Mouse (Mus musculus) megakaryocyte-erythroid progenitor cell, adult 5-6 weeks (primary cell): ENCODE measurements at regions not wholly inside any gene's neighbourhood (a gene's known extent, or its start where the extent isn't known, plus 50 kb on each side); places are given as distances from the start of the nearest gene placed in this dataset.

Experiments used
- ATAC-seq: replicated peaks from 2 replicates; pipeline ENCODE4 v1.8.0; 2016; ENCODE audit warnings: mild to moderate bottlenecking, inconsistent platforms; ENCODE audit not compliant: severe bottlenecking, poor library complexity, low FRiP score, low TSS enrichment

GRCm38 (mm10) chr4:131511586-131511985, 326.5 kb downstream of the Ptpru start:
- no peak for ATAC-seq

- no peak for ATAC-seq
These were observed 325.3 kb downstream of the Ptpru start for GRCm38 (mm10) chr4:131512768-131513167.

GRCm38 (mm10) chr4:131520636-131521306, 317.3 kb downstream of the Ptpru start:
- no peak for ATAC-seq

DNA sequence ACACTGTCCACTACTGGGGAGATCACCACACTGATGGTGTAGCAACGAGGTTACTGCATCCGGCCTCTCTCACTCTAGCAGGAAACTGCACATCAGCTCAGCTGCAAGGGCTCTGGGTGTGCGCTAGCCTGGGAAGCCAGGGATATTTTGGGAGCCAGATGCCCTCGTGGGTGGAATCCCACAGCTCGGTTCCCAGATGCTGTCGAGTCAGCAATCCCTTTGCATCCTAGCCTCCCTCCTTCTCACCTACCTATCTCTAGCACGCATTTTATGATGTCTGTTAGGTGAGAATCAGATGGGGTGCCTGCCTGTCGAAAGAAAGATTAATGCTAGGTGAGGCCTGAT, 316.8 kb downstream of the Ptpru start:
- ATAC-seq = no peak

DNA sequence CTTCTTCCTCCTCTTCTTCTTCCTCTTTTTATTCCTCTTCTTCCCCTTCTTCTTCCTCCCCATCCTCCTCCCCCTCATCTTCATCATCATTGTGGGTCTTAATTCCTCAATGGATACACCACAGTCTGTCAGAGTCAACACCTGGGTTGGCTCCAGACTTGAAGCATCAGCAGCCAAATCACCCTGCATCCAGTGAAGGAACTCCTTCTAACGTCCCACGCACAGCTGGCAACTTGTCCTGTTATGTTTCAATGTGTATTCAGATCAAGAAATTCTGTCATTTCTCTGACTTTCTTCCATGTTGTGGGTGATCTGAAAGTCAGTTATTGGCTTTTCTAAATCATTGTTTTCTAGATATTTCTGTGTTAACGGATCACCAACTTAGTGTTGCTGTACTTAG, 312.9 kb downstream of the Ptpru start:
- ATAC-seq = no peak

DNA sequence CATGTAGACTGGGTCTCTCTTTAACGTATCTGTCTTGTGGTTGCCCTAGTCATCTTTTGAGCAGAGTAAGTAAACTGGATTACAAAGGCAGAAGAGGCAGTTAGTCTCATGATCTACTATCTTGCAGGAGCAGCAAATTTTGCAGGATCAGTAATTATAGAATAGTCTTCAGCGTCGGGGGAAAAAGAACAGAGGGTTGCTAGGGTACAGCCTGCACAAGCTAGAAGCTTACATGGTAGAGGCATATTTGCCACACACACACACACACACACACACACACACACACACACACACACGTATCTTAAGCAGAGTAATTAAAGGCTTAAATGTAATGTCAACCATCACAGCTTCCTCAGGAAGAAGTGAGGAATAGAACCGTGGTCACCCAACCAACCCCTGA, 307.6 kb downstream of the Ptpru start:
- no peak for ATAC-seq

DNA sequence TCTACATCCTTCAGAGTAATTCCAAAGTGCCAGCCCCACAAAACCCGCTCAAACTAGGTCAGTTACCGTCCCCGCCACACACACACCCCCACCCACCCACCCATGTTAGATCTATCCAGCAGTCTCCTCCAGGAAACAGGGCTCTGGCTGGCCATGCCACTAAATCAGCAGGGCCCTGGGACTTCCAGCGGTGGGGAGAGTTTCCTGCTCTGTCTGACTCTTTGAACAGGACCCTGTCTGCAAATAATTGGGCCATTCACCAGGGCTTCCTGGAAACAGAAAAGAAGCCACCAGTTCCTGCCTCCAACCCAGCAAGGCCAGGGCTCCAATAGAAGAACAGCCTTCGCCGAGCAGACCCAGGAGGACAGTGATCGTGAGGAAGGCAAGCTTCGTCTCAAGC, 307.1 kb downstream of the Ptpru start:
- ATAC-seq = no peak

- no peak for ATAC-seq
These were observed 303.3 kb downstream of the Ptpru start for GRCm38 (mm10) chr4:131534831-131535230.

DNA sequence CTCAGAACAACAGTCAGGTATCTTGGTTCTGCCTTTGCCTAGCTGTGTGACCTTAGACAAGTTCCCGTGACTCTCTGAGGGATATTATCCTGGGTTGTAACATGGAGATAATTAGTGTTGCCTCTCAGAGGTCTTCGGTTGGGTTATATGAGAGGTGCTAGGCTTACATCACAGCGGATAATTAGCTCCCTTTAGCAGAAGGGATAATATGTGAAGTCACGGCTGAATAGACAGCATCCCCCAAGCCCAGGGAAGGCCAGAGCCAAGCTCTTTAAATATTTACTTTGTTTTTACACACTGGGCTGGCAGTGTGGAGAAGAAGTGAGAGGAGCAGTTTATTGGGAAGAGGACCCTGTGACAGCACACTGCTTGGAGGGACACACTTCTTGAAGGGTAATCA, 299.9 kb downstream of the Ptpru start:
- no peak for ATAC-seq

GRCm38 (mm10) chr4:131546422-131547200, 291.5 kb downstream of the Ptpru start:
- no peak for ATAC-seq

GRCm38 (mm10) chr4:131549581-131549980, 288.5 kb downstream of the Ptpru start:
- ATAC-seq = no peak

- no peak for ATAC-seq
These were observed 279.6 kb downstream of the Ptpru start for GRCm38 (mm10) chr4:131558513-131558912.

- ATAC-seq = no peak
These were observed 274.2 kb downstream of the Ptpru start for GRCm38 (mm10) chr4:131563851-131564250.

DNA sequence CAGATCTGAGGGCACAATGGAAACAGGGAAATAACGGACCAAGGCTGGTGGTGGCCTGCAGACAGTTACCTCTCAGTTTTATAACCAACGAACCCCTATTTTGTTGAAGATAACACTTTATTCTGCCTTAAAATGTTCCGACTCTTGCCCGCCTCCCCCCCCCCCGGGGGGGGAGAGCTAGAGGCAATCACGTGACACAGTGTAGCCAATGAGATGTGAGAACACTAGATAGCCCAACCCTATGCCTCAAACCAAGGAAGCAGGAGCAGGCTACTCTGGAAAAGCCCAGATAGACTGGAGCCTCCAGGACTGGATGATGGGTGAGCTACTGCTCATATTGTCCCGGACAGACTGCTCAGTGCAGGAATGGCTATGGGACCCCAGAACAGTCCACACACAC, 272.9 kb downstream of the Ptpru start:
- no peak for ATAC-seq

DNA sequence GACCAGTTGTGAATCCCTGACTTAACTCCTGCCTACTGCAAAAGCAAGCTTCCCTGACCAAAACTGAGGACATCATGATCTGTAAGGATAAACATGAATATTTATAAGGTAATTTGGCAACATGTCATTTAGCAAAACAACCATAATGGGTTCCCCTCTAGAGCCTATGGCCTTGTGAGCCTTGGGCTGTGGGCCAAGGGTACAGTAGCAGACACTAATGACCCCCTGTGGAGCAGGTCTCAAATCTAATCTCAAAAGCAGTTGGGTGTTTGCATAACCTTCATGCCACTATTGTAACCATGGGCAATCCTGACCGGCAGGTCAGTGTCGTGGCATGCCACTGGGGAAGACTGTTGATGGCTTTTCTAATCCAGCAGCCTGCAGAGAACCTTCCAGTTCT, 270.8 kb downstream of the Ptpru start:
- no peak for ATAC-seq

DNA sequence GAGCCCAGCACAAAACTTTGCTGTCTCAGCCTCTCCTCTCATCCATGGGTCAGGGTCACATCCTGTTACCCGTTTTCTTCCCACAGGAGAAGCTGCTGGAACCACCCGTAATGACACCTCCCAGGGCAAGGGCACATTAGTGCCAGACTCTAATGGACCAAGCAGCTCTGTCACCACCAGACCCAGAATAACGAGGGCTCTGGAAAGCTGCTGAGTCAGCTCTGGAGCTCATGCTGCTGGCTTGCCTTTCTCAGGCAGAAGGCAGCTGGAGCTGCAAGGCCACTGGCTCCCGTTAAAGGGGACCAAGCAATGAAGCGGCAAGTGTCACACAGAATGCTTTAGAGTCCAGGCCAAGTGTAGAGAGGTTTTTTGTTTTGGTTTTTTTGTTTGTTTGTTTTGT, 268.9 kb downstream of the Ptpru start:
- no peak for ATAC-seq

DNA sequence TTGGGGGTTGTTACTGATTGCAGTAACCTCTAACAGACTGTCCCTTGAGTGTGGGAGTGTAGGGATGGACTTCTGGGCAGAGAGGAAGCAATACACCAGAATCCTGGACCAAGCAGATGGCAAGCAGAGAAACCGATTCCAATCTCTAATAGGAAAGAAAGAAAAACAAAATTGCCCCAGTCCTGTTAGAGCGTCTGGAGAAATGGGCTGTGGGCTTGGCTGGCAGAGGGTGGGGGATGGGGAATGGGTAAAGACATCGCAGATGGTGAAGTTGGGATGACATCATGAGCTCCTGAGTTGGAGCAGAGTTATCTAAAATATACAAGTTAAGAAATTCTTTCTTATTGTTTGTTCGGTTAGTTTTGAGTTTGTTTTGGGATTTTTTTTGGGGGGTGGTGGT, 260.5 kb downstream of the Ptpru start:
- no peak for ATAC-seq

DNA sequence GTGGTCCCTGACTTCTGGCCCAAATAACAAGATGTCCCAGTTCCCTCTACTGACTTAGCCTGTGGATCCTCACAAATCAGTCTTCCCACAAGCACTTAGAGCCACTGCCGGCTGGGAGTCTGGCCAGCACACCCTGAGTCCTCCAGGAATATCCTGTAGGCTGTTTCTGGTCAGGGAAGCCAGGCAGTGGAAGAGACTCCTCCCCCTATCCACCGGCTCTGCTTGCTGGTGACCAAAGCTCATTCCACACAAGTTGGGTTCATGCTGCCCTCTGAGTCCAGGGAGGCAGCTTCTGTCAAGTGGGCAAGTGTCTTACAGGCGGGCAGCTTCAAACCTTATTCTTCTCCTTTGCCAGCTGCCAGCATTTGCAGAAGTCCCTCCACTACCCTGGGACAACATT, 252.1 kb downstream of the Ptpru start:
- ATAC-seq = no peak

DNA sequence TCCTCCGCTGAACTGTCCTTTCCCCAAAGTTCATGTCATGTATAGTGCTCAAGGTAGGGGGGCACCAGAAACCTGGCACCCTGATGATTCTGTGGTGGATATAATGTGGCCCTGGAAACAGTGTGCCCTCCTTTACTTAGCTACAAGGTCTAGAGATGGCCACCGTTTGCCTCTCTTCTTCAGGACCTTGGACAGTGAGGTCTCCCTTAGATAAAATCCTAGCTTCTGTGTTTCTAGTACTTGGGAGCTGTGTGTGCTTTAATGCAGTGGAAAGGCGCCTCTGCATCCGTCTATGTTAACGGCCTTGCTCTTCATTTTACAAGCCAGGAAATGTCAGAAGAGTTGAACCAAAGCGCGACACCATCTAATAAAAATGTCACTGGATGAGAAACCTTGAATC, 250.6 kb downstream of the Ptpru start:
- ATAC-seq = no peak

DNA sequence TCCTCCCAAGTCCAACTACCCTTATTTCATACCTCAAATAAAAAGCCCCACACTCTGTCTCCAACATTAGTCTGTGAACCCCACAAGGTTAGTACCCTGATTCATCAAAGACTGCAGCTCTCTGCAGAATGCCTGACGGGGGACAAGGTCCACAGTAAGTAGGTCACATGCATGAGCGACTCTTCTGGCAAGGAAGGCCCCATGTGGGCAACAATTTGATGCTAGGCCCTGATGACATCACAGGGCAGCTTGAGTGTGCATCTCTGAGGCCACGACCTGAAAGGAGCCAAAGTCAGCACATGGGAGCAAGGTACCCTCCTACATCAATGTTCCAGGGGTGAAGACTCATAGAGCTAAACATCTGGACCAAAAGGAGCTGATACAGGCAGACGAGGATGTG, 248.0 kb downstream of the Ptpru start:
- no peak for ATAC-seq

DNA sequence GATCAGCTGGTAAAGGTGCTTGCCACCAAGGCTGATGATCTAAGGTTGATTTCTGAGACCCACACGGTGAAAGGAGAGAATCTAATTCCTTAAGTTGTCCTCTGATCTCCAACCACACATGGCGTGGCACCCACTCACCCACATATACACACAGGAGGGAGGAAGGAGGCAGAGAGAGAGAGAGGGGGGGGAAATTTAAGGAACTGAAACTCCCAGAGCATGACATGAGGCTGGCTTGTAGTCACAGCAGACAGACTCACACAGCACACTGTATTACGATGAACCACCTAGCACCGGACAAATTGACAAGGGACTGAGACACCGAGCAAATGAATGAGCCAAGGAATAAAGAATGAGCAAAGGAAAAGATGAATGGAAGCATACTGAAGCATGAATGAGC, 246.6 kb downstream of the Ptpru start:
- no peak for ATAC-seq
